Mouse (Mus musculus) embryo, embryonic 10.5 days (tissue): Measurements from ENCODE around the gene Itga6.

Source experiments
- DNase-seq: peaks from one replicate; pipeline ENCODE4 v3.0.0-alpha.2; 2015; ENCODE audit warnings: low spot score

The Itga6 gene

DNA sequence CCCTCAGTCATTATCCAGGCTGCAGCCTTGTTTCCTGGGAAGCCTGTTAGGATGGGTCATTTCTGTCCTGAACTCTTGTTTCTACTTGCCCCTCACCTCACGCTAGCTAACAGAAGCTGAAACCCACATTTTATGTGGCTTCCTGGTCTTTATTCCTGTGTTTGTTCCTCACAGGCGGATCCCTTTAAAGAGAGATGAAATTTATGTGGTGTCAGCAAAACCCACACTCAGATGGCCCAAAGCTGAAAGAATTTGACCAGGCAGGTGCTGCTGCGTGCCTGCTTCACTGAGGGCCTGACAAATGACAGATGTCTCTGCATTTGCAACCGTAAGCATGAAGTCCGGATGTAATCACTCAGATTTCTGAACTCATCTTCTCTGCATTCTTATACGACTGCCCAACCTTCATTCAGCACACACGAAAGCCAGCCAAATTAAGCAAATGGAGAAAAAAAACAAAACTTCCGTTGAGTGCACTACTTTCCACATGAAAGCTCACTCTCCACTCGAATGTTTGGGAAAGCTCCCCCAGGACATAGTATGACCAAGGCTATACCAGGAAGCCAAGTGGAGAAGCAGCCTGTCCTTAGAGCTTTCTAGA lies 10.5 kb upstream of the Itga6 start:
- no peak for DNase-seq

DNA sequence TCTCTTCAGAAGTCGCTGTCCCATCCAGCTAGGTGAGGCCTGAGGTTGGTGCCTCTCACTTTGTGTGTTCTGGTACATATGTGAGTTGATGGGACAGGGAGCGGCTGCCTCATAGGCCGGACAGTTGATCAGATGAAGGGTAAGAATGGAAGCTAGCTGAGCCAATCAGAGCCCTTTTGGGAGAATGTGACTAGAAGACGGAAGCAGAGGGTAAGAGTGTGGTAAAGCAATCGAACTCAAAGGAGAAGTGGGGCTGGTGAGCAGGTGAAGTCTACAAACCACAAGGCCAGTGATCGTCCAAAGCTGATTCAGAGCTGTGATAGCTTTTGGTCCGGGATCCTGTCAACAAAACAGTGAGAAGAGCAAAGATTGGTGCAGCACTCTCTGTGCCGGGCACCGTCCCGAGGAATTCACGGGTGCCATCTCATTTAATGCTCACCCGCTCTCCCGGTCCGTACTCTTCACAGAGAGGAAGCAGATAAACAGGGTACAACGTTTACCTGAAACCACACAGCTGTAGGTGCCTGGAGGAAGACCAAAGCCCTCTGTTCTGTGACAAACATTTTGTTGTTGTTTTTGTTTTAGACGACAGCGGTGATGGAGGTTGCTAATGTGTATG lies 9.8 kb upstream of the Itga6 start:
- no peak for DNase-seq

DNA sequence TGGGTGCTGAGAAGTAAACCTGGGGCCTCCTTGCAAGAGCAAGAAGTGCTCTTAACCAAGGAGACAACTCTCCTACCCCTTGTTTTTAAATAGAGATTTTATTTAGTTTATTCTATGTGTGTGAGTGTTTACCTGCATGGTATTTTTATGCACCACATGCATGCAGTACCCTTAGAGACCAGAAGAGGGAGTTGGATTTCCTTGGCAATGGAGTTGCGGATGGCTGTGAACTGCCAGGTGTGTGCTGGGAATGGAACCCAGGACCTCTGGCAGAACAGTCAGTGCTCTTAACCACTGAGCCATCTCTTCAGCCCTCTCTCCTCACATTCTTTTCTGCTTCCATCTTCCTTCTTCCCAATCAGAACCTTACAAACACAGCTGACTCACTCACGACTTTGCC lies 9.2 kb upstream of the Itga6 start:
- DNase-seq = no peak

DNA sequence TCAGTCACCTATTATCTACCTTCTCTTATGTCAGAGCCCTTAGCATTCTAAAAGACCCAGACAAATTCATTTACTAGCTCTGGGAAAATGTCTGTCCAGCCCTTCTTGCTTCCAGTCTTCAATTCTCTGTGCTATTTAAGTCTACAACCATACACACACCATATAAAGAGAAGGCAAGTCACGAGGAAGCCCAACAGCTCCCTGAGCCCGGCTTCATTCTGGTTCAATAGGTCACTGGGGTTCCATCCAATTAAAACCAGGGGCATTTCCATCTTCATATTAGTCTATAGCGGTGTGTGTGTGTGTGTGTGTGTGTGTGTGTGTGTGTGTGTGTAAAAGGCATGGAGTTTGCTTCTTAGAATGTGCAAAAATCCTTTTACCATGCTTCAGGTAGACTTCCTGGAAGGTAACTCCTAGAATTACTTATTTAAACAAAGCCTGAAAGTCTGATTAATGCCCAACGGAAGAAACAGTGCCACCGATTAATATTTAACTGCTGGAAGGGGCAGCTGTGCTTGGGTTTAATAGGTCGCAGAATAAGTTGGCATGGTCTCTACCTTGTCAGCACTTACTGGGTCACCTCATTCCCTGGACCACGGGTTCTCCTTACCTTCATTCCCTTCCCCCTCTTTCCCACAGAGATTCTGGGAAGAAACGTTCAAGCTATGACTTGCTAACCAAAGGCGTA lies 6.1 kb upstream of the Itga6 start:
- no peak for DNase-seq

DNA sequence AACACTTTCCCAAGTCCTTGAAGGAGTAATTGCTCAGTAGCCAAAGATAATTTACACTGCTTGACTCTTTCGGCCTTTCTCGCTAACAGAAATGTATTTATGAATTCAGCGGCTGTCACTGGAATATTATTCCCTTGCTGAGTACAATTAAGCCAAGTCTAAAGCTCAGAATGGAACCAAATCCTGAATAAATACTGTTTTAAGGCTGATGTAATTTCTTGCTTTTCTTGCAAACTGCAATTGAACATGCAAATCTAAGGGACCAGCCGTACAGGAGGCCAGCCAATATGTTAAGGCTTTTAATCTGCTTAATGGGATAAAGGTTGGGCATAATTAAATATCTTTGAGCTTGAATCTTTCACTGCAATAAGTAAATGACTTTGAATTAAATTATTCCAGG lies 2.9 kb upstream of the Itga6 start:
- DNase-seq = no peak

DNA sequence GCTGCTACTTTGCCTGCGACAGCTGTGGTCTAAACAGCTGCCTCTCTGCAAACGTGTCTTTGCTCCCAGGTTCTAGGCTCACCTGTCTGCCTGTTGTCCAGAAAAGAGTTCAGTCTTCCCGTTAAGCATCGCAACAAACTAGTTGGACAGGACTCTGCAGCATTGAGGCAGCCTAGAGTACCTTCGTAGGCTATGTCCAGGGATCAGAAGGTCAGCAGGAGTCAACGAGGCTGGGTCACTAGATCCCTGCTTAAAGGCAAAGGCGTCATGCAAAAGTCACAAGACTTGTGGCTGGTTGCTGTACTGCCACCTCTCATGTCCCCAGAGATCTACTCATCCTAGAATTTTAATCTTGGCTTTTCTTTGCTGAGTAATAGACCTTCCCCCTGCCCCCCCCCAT lies 2.0 kb upstream of the Itga6 start:
- DNase-seq = no peak

DNA sequence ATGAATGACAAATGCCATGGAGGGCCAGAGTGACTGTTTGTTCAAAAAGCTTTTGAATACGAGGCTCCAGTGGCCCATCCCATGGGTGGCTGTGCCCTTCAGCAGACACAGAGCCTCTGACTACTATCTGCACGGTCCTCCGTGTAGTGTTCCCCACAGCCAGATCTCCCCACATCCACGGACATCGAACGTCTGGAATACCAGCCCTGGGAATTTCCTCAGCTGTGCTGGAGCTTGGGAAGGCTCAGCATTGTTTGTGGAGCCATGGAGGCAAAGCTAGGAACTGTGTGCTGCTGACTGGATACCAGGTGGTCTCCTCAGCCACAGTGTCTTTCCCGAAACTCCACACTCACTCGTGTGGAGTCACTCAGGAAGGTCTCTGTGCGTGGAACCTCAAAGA lies 1.1 kb upstream of the Itga6 start:
- no peak for DNase-seq

DNA sequence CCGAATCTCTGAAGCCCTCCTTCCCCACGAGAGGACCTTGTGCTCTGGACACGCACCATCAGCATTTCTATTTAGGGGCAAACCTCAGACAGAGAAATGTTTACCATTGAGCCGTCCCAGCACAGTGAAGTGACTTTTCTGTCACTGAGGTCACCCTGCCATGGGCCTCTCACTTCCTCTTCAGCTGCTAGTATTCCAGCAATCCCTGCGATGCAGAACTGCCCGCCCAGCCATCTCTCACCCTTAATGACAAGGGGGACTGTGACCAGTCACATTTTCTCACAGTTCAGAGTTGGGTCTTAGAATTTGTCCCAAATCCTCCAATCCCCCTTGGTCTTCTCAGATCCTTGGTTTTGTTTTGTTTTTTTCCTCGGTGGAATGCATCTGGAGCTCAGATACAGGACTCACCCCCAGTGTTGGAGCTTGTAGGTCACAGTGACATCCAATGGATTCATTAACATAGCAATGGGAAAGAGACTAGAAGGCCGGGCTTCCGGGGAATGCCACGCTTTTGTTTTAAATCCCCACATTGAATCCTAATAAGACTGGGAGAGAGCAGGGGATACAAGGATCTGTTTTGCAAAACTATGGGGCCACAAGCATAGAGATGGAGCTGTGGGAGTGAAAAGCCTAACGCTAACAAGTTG lies 432 bp upstream of the Itga6 start:
- DNase-seq = peak; percentile 78

DNA sequence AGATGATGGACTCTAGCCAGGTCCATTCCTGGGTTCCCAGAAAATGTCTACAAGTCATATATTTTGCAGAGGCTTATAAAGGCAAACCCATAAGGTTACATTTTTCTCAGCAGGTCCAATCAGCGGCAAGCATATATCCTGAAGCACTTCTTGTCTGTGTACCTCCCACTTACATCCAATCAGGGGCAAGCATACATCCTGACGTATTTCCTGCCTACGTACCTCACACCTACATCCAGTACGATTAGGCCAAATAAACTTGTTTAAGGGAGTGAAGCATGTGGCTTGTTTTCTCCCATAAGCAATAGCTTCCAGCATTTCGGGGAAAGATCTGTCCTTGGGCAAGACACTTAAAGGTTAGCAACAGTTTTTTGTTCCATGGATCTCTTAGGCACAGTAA lies 3.0 kb downstream of the Itga6 start:
- DNase-seq = no peak

DNA sequence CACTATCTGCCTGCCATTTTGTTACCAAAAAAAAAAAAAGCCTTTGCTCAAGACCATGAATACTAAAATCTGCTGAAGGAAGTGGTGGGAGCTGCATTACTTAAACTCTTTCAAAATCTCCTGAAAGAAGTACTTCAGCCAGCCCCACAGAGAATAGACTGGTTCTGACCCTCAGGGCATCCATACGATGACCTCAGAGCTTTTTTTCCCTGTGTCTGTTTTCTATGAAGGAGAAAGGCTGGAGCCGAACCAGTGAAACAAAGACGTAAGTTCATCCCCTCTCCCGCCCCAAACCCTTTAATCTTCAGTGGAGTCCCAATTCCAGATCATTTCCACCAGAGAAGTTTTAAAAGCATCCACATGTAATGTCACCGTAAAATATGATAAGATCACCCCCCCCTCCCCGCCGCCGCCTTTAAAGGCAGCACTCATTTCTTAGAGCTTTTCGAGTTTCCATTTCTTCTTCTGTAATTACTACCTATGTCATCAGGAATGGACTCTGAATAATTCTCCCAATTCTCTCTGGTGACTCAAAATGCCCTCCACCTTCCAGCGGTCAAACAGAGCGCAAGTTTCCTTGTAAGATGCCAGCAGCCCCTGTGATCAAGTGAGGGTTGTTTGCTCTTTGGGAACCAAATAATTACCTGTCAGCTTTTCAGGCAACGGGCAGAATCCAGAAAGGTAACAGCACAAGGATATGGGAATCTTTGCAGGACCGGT lies 4.1 kb downstream of the Itga6 start:
- peak; percentile 77 for DNase-seq

DNA sequence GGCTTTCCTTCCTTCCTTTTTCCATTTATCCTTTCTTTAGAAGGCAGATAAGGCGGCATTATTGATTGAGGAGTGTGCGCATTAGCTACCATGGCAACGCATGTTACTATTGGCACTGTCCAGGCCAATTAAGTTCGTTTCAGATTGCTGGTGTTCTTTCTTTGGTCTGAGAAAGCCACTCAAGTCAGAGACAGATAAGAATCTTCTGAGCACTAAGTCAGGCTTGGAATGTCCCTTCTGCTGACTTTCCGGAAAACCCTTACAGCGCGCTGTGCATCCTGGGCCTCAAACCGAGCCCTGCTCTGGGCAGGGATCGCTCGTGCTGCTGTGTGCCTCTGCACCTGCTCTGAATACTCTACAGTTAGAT lies 4.7 kb downstream of the Itga6 start:
- peak; percentile 68 for DNase-seq

DNA sequence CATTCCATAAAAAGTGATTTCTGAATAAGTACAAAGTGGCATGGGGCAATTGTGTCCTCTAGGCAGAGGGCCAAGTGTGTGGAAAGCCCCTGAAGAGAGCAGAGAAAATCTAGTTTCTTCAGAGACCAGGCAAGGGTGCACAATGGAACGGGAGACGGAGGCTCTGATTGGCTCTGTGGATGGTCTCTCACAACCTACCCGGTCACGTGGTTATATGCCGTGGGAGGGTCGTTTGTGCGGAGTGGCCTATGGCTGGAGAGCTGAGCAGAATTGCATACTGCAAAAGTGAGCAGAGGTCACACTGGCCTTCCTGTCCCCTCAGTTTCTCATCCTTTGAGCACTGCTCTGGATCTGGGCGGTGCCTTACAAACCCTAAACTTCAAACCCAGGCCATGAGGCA lies 5.9 kb downstream of the Itga6 start:
- no peak for DNase-seq

DNA sequence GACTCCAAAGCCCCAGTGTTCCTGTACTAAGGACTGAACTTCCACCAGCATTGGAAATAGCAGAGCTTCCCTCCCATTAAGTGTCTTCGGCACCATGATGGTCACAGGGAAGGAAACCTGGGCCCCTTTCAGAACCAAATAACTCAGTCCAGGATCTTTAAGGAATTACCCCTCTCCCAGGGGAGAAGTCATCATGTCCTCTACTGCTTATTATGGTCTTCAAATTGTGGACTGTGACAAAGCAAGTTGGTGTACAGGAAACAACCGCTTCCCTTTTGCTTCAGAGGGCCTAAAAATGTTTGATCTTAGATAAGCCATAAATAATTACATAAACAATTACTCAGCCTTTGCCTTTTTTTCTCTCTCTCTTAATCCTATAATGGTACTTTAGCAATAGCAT lies 6.4 kb downstream of the Itga6 start:
- DNase-seq = no peak

DNA sequence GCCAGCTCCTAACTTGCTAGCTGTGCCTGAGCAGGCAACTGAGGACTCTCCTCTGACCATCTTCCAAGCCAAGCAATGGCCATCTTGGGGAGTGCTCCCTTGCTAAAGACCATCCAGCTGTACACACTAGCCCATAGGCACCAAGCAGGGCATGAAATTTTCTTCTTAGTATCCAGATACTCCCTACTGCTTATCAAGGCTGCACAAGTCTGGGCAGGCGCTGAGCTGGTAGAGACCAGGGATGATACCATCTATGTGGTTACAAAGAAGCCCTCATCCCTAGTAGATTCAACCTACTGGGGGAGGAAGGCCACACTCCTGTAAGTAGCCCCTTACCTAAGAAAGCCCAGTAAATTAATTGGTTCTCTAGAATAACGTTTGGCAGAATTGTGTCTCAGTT lies 7.0 kb downstream of the Itga6 start:
- DNase-seq = no peak

DNA sequence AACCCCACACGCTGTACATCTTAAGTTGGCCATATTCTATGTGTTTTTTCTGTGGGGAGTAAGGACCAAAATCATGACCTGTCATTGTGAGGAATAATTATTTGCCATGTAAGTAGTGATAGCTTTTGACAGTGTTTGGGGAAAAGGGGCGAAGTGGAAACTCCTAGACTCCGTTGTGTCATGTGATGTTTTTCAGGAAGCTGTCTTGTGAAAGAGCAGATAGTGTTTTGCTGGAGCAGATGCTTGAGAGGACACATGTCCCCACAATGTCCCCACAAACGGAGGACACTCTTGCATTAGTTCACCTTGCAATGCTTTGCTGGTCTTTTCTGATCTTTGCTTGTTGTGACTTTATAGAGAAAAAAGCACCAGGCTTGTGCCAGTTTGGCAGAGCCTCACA lies 7.7 kb downstream of the Itga6 start:
- DNase-seq = no peak

DNA sequence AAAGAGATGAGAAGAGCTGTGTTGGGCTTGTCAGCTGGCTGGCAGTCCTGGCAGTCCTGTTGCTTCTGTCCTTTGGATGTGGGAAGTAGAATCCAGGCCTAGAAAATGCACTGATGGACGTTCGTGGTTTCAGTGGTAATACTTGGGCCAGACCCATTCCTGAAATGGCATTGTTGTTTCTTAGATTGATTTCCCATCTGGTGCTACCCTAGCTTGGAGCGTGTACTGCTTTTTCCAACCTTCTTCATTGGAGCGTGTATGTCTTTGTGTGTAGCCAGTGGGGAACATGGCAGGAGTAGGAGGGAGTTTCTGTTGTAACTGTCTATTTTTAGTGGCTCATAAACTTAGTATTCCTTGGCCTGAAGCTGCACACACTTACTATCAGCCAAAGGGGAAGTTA lies 10.3 kb downstream of the Itga6 start:
- DNase-seq = no peak

DNA sequence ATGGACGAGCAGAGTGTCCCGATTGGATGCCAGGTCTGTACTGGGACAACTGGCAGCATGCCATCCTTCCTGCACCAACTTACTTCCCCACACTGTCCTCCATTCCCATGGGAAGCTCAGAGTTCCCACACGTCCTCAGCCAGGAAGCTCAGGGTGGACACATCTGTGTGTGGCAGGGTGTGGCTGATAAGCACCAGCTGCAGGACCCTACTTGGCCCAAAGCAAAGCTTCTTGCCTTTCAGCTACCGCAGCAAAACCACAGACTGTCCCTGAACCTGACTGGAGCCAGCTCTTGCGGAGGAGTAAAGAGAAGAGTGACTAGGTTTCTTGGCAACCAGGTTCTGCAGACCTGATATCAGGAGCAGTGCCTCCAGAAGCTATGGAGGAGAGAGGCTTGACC lies 11.7 kb downstream of the Itga6 start:
- no peak for DNase-seq

DNA sequence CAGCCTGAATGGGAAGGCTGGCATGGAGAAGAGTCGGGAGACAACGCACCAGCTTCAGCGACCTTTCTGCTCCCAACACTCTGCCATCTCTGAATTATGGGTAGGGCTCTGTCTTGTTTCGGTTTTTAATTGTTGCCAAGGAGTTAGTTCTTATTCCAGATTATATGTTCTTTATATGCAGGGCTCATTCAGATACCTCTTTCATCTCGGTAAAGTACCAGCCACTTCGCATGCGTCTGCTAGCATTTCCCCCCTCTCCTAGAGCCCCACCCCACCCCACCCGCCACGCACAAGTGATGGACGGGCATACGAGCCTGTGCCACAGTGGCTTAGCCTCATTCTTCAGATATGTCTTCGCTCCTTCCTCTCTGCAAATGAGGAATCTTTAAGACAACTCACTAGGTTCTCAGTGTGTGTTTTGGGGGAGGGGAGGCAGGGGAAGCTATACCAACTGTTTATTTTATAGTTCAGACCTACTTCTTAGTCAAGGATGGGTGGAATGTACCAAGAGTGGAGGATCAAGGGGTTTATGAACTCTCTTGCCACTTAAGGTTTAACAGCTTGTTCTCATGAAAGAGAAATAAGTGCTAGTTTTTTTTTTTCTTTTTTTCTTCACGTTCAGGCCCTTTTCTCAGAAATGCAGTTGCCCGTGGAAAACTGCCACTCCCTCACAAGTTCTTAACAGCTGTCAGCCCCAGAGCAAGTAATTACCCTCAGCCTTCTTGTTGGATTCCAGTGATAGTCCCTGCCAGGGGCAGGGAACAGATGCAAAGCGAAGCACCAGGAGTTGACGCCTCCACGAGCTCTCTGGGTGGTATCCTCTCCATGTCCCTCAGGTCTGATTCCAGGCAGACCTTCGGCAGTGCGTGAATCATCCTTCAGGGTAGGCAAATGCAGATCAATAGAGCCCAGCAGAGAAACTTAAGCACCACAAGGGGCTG lies 13.4 kb downstream of the Itga6 start:
- DNase-seq = peak; percentile 45

DNA sequence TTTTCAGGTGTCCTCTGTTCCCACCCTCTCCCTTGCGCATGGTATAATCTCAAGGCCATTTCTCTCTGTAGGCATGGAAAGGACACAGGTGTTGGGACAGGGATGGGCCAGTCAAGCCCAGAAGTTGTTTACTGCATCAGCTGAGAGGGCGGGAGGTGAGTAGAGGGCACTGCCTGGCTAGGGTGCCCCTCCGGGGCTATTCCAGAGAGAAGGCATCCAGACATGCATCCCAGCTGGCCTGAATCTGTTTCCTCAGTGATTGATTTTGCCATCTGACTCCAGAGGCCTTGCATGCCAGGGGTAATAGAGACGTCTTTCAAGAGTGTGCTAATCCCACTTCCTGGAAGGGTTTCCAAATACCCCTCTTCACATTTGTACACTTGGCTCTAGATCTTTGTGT lies 14.7 kb downstream of the Itga6 start:
- no peak for DNase-seq

DNA sequence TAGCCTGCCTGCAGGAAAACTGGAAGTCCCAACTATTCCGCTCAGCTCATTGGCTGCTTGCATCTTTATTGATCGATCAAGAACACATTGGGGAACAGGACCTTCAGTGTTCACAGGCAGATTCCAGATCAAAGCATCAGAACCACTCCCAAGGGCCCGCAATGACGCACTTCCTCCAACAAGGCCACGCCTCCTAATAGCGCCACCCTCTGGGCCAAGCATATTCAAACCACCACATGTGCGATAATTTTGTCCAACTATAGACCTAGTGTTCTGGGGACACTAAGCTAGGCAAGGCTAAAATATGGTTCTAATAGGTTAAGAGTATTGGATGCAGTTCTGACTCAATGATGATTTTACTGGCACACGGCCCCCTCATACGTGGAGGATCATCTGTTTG lies 15.7 kb downstream of the Itga6 start:
- no peak for DNase-seq

DNA sequence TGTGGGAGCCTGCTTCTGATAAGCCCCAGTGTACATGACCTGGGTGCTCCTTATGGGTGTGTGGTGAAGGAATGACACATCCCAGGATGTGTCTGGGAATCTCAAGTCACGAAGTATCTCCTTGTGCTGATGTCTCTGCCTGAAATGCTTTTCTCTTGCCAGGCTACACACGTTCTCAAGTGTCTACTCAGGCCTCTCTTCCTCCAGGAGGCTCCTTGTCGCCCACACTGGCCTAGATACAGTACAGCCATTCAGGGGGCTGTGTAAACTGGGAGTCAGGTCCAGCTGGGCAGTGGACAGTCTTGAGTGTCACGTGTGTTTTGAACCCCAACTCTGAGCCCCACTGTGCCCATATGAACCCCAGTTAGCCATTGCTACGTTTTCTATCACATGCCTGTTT lies 19.1 kb downstream of the Itga6 start:
- DNase-seq = no peak
